Mouse (Mus musculus): ENCODE measurements at regions not wholly inside any gene's neighbourhood (a gene's known extent, or its start where the extent isn't known, plus 50 kb on each side); places are given as distances from the start of the nearest gene placed in this dataset.
A peak's percentile ranks its signal among the peaks of the same experiment; 100 is the strongest.

DNA sequence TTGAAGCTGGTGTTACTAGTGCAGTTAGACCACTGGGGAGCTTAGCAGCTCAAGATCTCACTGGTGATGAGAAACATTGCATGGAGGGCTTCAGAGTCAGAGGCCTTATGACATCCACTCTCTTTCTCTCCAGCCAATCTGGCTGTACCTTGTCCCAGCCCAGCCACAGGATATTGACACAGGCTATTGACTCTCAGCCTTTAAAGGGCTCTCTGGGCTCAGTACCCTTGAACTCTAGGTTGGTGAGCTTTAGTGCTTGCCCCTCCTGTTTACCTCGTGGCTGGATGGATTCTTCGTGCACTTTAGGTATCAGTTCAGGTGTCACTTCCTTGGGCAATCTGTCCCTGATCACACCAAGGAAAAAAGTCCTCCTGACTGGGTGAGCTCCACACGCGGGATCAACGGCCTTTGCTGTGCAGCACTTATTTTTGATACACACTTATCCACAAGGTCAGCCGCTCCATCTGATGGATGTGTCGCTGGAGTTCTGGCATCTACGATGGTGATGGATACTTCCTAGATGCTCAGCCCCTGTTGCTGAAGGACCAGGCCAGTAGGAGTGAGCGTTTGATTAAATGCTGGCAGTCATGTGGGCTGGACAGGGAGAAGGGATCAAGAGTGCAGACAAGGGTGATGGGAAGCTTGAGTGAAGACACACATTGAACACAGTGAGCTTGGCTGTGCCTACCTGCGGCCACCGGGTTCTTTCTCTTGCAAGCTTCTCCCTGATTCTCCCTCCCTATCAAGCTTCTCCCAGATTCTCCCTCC, 177.7 kb downstream of the Snx10 start:
- Histone ChIP-seq H3K9me3 (replicated peaks; ENCODE audit: control insufficient read depth, low read length) (no peaks in the 10 kb centered on the region), H3K27me3 (ENCODE audit: control insufficient read depth, insufficient read depth, low read length) (no peaks in the 10 kb centered on the region), H3K36me3 (replicated peaks; ENCODE audit: control insufficient read depth, insufficient read depth, low read length) (no peaks in the 10 kb centered on the region), H3K27ac (ENCODE audit: low read depth) (no peak overlapping the region), H3K4me3 (ENCODE audit: low read depth, low read length) (no peak overlapping the region), H3K4me1 (ENCODE audit: control insufficient read depth, insufficient read depth) (no peaks in the 10 kb centered on the region), H3K4me2 (ENCODE audit: low read depth, low read length) (no peak overlapping the region), H3K9ac (replicated peaks; ENCODE audit: low read depth, low read length) (no peak overlapping the region)
- ATAC-seq (ENCODE audit: insufficient read depth, low read depth), result no peak
- TF ChIP-seq CTCF (IDR thresholded peaks at IDR 0.05; ENCODE audit: low read depth) (no peak), EP300 (IDR thresholded peaks at IDR 0.05; ENCODE audit: low read depth) (no peak)
- WGBS, result 86% methylated on average over 11 of the region's 11 CpGs
- DNase-seq (ENCODE audit: low spot score), result no peak

- no peak overlapping the region for H3K27ac ChIP-seq (ENCODE audit: low read depth)
Observed at GRCm38 (mm10) chr6:51702456-51703171, 178.9 kb downstream of the Snx10 start.

GRCm38 (mm10) chr6:51708011-51708410, 184.3 kb downstream of the Snx10 start:
- Histone ChIP-seq H3K27ac (ENCODE audit: low read depth) (no peak overlapping the region), H3K36me3 (replicated peaks; ENCODE audit: control insufficient read depth, insufficient read depth, low read length) (no peaks in the 10 kb centered on the region), H3K9me3 (replicated peaks; ENCODE audit: control insufficient read depth, low read length) (no peaks in the 10 kb centered on the region), H3K4me3 (ENCODE audit: low read depth, low read length) (no peak overlapping the region), H3K4me1 (ENCODE audit: control insufficient read depth, insufficient read depth) (0 out of 2 replicates have a peak, but pooled peaks cover 12% of the 10 kb centered on the region), H3K4me2 (ENCODE audit: low read depth, low read length) (no peak overlapping the region), H3K27me3 (ENCODE audit: control insufficient read depth, insufficient read depth, low read length) (no peaks in the 10 kb centered on the region), H3K9ac (replicated peaks; ENCODE audit: low read depth, low read length) (no peak overlapping the region)
- WGBS, result 60% methylated on average over 6 of the region's 6 CpGs
- TF ChIP-seq CTCF (IDR thresholded peaks at IDR 0.05; ENCODE audit: low read depth) (no peak), EP300 (IDR thresholded peaks at IDR 0.05; ENCODE audit: low read depth) (no peak)
- no peak for DNase-seq (ENCODE audit: low spot score)
- no peak for ATAC-seq (ENCODE audit: insufficient read depth, low read depth)

More at GRCm38 (mm10) chr6:51702456-51703171, 178.9 kb downstream of the Snx10 start:
- TF ChIP-seq EP300 (IDR thresholded peaks at IDR 0.05; ENCODE audit: low read depth), result no peak
- TF ChIP-seq CTCF (IDR thresholded peaks at IDR 0.05; ENCODE audit: low read depth), result no peak
- no peaks in the 10 kb centered on the region for H3K27me3 ChIP-seq (ENCODE audit: control insufficient read depth, insufficient read depth, low read length)
- 66% methylated on average over 10 of the region's 10 CpGs for WGBS
- H3K9me3 ChIP-seq (replicated peaks; ENCODE audit: control insufficient read depth, low read length), result no peaks in the 10 kb centered on the region
- no peak overlapping the region for H3K4me3 ChIP-seq (ENCODE audit: low read depth, low read length)
- H3K36me3 ChIP-seq (replicated peaks; ENCODE audit: control insufficient read depth, insufficient read depth, low read length), result no peaks in the 10 kb centered on the region
- no peaks in the 10 kb centered on the region for H3K4me1 ChIP-seq (ENCODE audit: control insufficient read depth, insufficient read depth)
- ATAC-seq (ENCODE audit: insufficient read depth, low read depth) (peak; percentile 79), DNase-seq (ENCODE audit: low spot score) (peak; percentile 38)
- no peak overlapping the region for H3K4me2 ChIP-seq (ENCODE audit: low read depth, low read length)
- no peak overlapping the region for H3K9ac ChIP-seq (replicated peaks; ENCODE audit: low read depth, low read length)

GRCm38 (mm10) chr6:51708668-51709339, 185.1 kb downstream of the Snx10 start:
- ATAC-seq (ENCODE audit: insufficient read depth, low read depth), result no peak

DNA sequence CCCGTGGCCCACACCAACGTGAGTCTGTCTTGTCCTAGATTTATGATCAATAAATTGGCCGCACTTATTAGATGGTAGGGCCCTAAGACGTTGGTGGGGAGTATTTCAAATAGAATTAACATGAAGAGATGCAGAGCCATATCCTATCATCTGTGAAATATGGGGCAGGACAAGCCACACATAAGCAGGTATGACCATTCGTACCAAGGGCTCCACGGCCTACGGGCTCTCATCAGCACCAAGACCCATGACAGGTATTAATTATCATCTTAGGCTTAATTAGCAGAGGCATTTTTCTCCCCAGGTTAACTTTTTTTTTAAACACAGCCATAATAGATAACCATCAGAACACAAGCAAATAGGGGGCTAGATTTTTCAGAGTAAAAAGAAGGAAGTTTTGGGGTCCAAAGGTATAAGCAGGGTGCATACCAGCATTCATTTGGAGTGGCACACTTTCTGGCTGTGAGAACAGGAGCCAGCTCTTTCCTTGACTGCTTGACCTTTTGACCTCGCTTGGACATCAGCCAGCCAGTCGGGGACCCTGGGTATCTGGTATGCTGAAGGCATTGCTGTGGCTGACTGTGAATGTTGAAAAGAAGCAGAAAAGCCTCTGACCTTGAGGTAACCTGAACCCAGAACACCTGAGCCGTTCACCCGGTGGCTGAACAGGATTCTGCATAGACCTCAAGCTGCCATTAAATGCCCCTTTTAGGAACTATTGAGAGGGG, 185.8 kb downstream of the Snx10 start:
- Histone ChIP-seq H3K9me3 (replicated peaks; ENCODE audit: control insufficient read depth, low read length) (no peaks in the 10 kb centered on the region), H3K9ac (replicated peaks; ENCODE audit: low read depth, low read length) (no peak overlapping the region), H3K4me2 (ENCODE audit: low read depth, low read length) (no peak overlapping the region), H3K36me3 (replicated peaks; ENCODE audit: control insufficient read depth, insufficient read depth, low read length) (no peaks in the 10 kb centered on the region), H3K27ac (ENCODE audit: low read depth) (no peak overlapping the region), H3K4me1 (ENCODE audit: control insufficient read depth, insufficient read depth) (0 out of 2 replicates have a peak, but pooled peaks cover 12% of the 10 kb centered on the region), H3K27me3 (ENCODE audit: control insufficient read depth, insufficient read depth, low read length) (no peaks in the 10 kb centered on the region), H3K4me3 (ENCODE audit: low read depth, low read length) (no peak overlapping the region)
- DNase-seq (ENCODE audit: low spot score) (no peak), ATAC-seq (ENCODE audit: insufficient read depth, low read depth) (0 out of 2 replicates have a peak, but pooled peaks have one; percentile 20)
- TF ChIP-seq CTCF (IDR thresholded peaks at IDR 0.05; ENCODE audit: low read depth) (no peak), EP300 (IDR thresholded peaks at IDR 0.05; ENCODE audit: low read depth) (no peak)
- 62% methylated on average over 11 of the region's 11 CpGs for WGBS

More at GRCm38 (mm10) chr6:51708668-51709339, 185.1 kb downstream of the Snx10 start:
- H3K36me3 ChIP-seq (replicated peaks; ENCODE audit: control insufficient read depth, insufficient read depth, low read length), result no peaks in the 10 kb centered on the region
- 0 out of 2 replicates have a peak, but pooled peaks cover 12% of the 10 kb centered on the region for H3K4me1 ChIP-seq (ENCODE audit: control insufficient read depth, insufficient read depth)
- H3K4me2 ChIP-seq (ENCODE audit: low read depth, low read length), result no peak overlapping the region
- DNase-seq (ENCODE audit: low spot score), result no peak
- H3K4me3 ChIP-seq (ENCODE audit: low read depth, low read length), result no peak overlapping the region
- no peak overlapping the region for H3K27ac ChIP-seq (ENCODE audit: low read depth)
- H3K9me3 ChIP-seq (replicated peaks; ENCODE audit: control insufficient read depth, low read length), result no peaks in the 10 kb centered on the region
- no peaks in the 10 kb centered on the region for H3K27me3 ChIP-seq (ENCODE audit: control insufficient read depth, insufficient read depth, low read length)
- 76% methylated on average over 9 of the region's 9 CpGs for WGBS
- TF ChIP-seq CTCF (IDR thresholded peaks at IDR 0.05; ENCODE audit: low read depth), result no peak
- no peak for TF ChIP-seq EP300 (IDR thresholded peaks at IDR 0.05; ENCODE audit: low read depth)
- H3K9ac ChIP-seq (replicated peaks; ENCODE audit: low read depth, low read length), result no peak overlapping the region
